Mouse (Mus musculus) C2C12 (cell line): ENCODE measurements around the gene Ifngr1. TPM values are rescaled to one million over a fixed set of nuclear protein-coding genes. Genes with fewer than 3 reads are reported as not detected.
A peak's percentile ranks its signal among the peaks of the same experiment; 100 is the strongest.
"Not testable (repeated sequence)": the region's sequence is repeated elsewhere in the genome, so short reads cannot be mapped to it uniquely, and the experiment has no call there.

ENCODE experiments used
- H3K27me3 ChIP-seq: one replicate; pipeline ENCODE4 v1.6.1; 2011; ENCODE audit not compliant: control insufficient read depth, insufficient read depth, insufficient read length
- H3K36me3 ChIP-seq: one replicate; pipeline ENCODE4 v1.6.1; 2011; ENCODE audit not compliant: control insufficient read depth, insufficient read depth
- H3K4me3 ChIP-seq: one replicate; pipeline ENCODE4 v1.5.1; 2011; ENCODE audit warnings: mild to moderate bottlenecking, control low read depth; ENCODE audit not compliant: poor library complexity, insufficient read depth, severe bottlenecking
- H3K79me2 ChIP-seq: one replicate; pipeline ENCODE4 v1.6.1; 2011; ENCODE audit not compliant: control insufficient read depth, insufficient read depth
- H3K79me3 ChIP-seq: one replicate; pipeline ENCODE4 v1.6.1; 2011; ENCODE audit warnings: low read depth, control low read depth
- H3ac ChIP-seq: one replicate; pipeline ENCODE3; 2011; ENCODE audit warnings: low read depth; ENCODE audit not compliant: control insufficient read depth, insufficient read length
- CEBPB ChIP-seq: IDR thresholded peaks from one replicate; pipeline ENCODE4 v1.6.1; 2011; ENCODE audit warnings: low read depth, mild to moderate bottlenecking, control low read depth, moderate library complexity
- CTCF ChIP-seq: IDR thresholded peaks from one replicate; pipeline ENCODE4 v1.5.1; 2011; ENCODE audit not compliant: control insufficient read depth, insufficient read depth, insufficient read length
- FOSL1 ChIP-seq: IDR thresholded peaks from one replicate; pipeline ENCODE4 v1.8.0; 2011; ENCODE audit warnings: mild to moderate bottlenecking, low read length; ENCODE audit not compliant: poor library complexity, insufficient read depth, severe bottlenecking
- MAX ChIP-seq: IDR thresholded peaks from one replicate; pipeline ENCODE4 v1.6.1; 2011; ENCODE audit warnings: mild to moderate bottlenecking, control low read depth
- MYOD1 ChIP-seq: IDR thresholded peaks from one replicate; pipeline ENCODE4 v1.6.1; 2011; ENCODE audit warnings: low read depth; ENCODE audit not compliant: control insufficient read depth, insufficient read length
- MYOG ChIP-seq: IDR thresholded peaks from one replicate; pipeline ENCODE4 v1.6.1; 2011; ENCODE audit not compliant: control insufficient read depth, insufficient read length; ENCODE audit errors: extremely low read depth
- USF1 ChIP-seq: IDR thresholded peaks from one replicate; pipeline ENCODE4 v1.6.1; 2011; ENCODE audit warnings: low read depth, mild to moderate bottlenecking, control low read depth, moderate library complexity
- polyA plus RNA-seq: library from polyadenylated mRNA; unstranded; fragments of >200 nt; fragmentation: generic; extraction: Trizol; gene quantifications from one replicate; pipeline ENCODE4 v1.2.1, GENCODE M21; 2012; ENCODE audit warnings: missing spikeins

Ifngr1 gene
- polyA plus RNA-seq, 1 experiment = 11.8 TPM

- H3K27me3 ChIP-seq = no peaks in the 10 kb centered on the region
Measured at GRCm38 (mm10) chr10:19598091-19598490, 6.3 kb downstream of the Ifngr1 start.

GRCm38 (mm10) chr10:19599331-19600092, 7.8 kb downstream of the Ifngr1 start:
- H3K27me3 ChIP-seq = no peaks in the 10 kb centered on the region
- H3K4me3 ChIP-seq = no peak overlapping the region
- no peak for TF ChIP-seq MYOG
- TF ChIP-seq CEBPB = no peak
- no peak for TF ChIP-seq USF1
- TF ChIP-seq CTCF = no peak
- TF ChIP-seq FOSL1 = no peak
- TF ChIP-seq MAX = no peak
- TF ChIP-seq MYOD1 = no peak
- no peaks in the 10 kb centered on the region for H3K79me3 ChIP-seq
- H3K36me3 ChIP-seq = peaks cover 60% of the 10 kb centered on the region
- no peak overlapping the region for H3ac ChIP-seq
- H3K79me2 ChIP-seq = peaks cover 19% of the 10 kb centered on the region

More at GRCm38 (mm10) chr10:19598091-19598490, 6.3 kb downstream of the Ifngr1 start:
- H3K4me3 ChIP-seq = no peak overlapping the region
- H3K79me2 ChIP-seq = peaks cover 33% of the 10 kb centered on the region
- TF ChIP-seq MYOG = no peak
- TF ChIP-seq FOSL1 = no peak
- TF ChIP-seq CTCF = no peak
- TF ChIP-seq USF1 = no peak
- no peak for TF ChIP-seq MYOD1
- TF ChIP-seq CEBPB = no peak
- TF ChIP-seq MAX = no peak
- H3ac ChIP-seq = no peak overlapping the region
- peaks cover 47% of the 10 kb centered on the region for H3K36me3 ChIP-seq
- H3K79me3 ChIP-seq = peaks cover 10% of the 10 kb centered on the region

GRCm38 (mm10) chr10:19600093-19600420, 8.3 kb downstream of the Ifngr1 start:
- Histone ChIP-seq H3K79me2 (peaks cover 14% of the 10 kb centered on the region), H3K36me3 (peaks cover 66% of the 10 kb centered on the region), H3ac (no peak overlapping the region), H3K79me3 (no peaks in the 10 kb centered on the region), H3K27me3 (no peaks in the 10 kb centered on the region), H3K4me3 (no peak overlapping the region)
- TF ChIP-seq CTCF (no peak), MYOD1 (no peak), FOSL1 (no peak), MAX (no peak), USF1 (no peak)

- not testable (repeated sequence) for H3K27me3 ChIP-seq, H3ac ChIP-seq, H3K79me3 ChIP-seq, H3K79me2 ChIP-seq, H3K4me3 ChIP-seq
- TF ChIP-seq CTCF = peak; percentile 4
- H3K36me3 ChIP-seq = peaks cover 73% of the 10 kb centered on the region
Measured at GRCm38 (mm10) chr10:19601502-19601901, 9.8 kb downstream of the Ifngr1 start.

GRCm38 (mm10) chr10:19603231-19603630, 11.5 kb downstream of the Ifngr1 start:
- Histone ChIP-seq H3K4me3 (no peak overlapping the region), H3K36me3 (peaks cover 82% of the 10 kb centered on the region), H3K79me3 (no peaks in the 10 kb centered on the region), H3ac (no peak overlapping the region), H3K27me3 (no peaks in the 10 kb centered on the region), H3K79me2 (no peaks in the 10 kb centered on the region)
- no peak for TF ChIP-seq FOSL1
- no peak for TF ChIP-seq MYOG
- TF ChIP-seq CEBPB = no peak
- TF ChIP-seq MYOD1 = no peak
- TF ChIP-seq MAX = no peak
- TF ChIP-seq USF1 = no peak
- no peak for TF ChIP-seq CTCF

- H3K36me3 ChIP-seq = peaks cover 48% of the 10 kb centered on the region
- TF ChIP-seq FOSL1 (no peak), MYOD1 (no peak), USF1 (no peak), CTCF (no peak), MAX (no peak), MYOG (no peak), CEBPB (no peak)
- H3K27me3 ChIP-seq = no peaks in the 10 kb centered on the region
Measured at GRCm38 (mm10) chr10:19609125-19609524, 17.4 kb downstream of the Ifngr1 start.

More at GRCm38 (mm10) chr10:19609125-19609524, 17.4 kb downstream of the Ifngr1 start:
- Histone ChIP-seq H3K4me3 (no peak overlapping the region), H3K79me2 (no peaks in the 10 kb centered on the region), H3K79me3 (no peaks in the 10 kb centered on the region), H3ac (no peak overlapping the region)
